Mouse (Mus musculus): ENCODE results near the gene Mbl1. TPM values are rescaled to one million over a fixed set of nuclear protein-coding genes. Genes with fewer than 3 reads are reported as not detected.

The Mbl1 gene
- polyA plus RNA-seq (2014; fragmentation: Illumina TruSeq; extraction: RNeasy Lipid Tissue Mini Kit (QIAGEN cat#74804); ENCODE audit: low read depth, low replicate concordance), result 161 TPM

GRCm38 (mm10) chr14:41151220-41151898 lies at the start of gene Mbl1:
Gene Mbl1 (plus strand): TSS chr14:41151458.

GRCm38 (mm10) chr14:41104853-41105444 lies 46.3 kb upstream of the Mbl1 start, which contains the start of gene Mat1a:
Gene Mat1a (plus strand): TSS chr14:41105035.

GRCm38 (mm10) chr14:41131540-41131939 lies 19.7 kb upstream of the Mbl1 start, which contains the start of gene Sftpa1:
Gene Sftpa1 (plus strand): TSS chr14:41131782.

GRCm38 (mm10) chr14:41185059-41185821 lies 34.0 kb downstream of the Mbl1 start, which contains the start of gene Sftpd:
Gene Sftpd (minus strand): TSS chr14:41185149.

Other genes with a start within 250 kb of the Mbl1 start
- gene Tspan14, start 184.7 kb upstream of the Mbl1 start, polyA plus RNA-seq (2014; fragmentation: Illumina TruSeq; extraction: RNeasy Lipid Tissue Mini Kit (QIAGEN cat#74804); ENCODE audit: low read depth, low replicate concordance), result 7.7 TPM
- 106 TPM for gene Fam213a, start 137.7 kb upstream of the Mbl1 start, polyA plus RNA-seq (2014; fragmentation: Illumina TruSeq; extraction: RNeasy Lipid Tissue Mini Kit (QIAGEN cat#74804); ENCODE audit: low read depth, low replicate concordance)
- gene Dydc2, start 82.2 kb upstream of the Mbl1 start, polyA plus RNA-seq (2014; fragmentation: Illumina TruSeq; extraction: RNeasy Lipid Tissue Mini Kit (QIAGEN cat#74804); ENCODE audit: low read depth, low replicate concordance), result not detected
- gene Dydc1, start 78.5 kb upstream of the Mbl1 start, polyA plus RNA-seq (2014; fragmentation: Illumina TruSeq; extraction: RNeasy Lipid Tissue Mini Kit (QIAGEN cat#74804); ENCODE audit: low read depth, low replicate concordance), result not detected
- gene Mat1a, start 46.4 kb upstream of the Mbl1 start, polyA plus RNA-seq (2014; fragmentation: Illumina TruSeq; extraction: RNeasy Lipid Tissue Mini Kit (QIAGEN cat#74804); ENCODE audit: low read depth, low replicate concordance), result 2,624 TPM
- 0.74 TPM for gene Sftpa1, start 19.7 kb upstream of the Mbl1 start, polyA plus RNA-seq (2014; fragmentation: Illumina TruSeq; extraction: RNeasy Lipid Tissue Mini Kit (QIAGEN cat#74804); ENCODE audit: low read depth, low replicate concordance)
- 0.32 TPM for gene Sftpd, start 33.7 kb downstream of the Mbl1 start, polyA plus RNA-seq (2014; fragmentation: Illumina TruSeq; extraction: RNeasy Lipid Tissue Mini Kit (QIAGEN cat#74804); ENCODE audit: low read depth, low replicate concordance)
- not detected for gene Gm2832, start 127.3 kb downstream of the Mbl1 start, polyA plus RNA-seq (2014; fragmentation: Illumina TruSeq; extraction: RNeasy Lipid Tissue Mini Kit (QIAGEN cat#74804); ENCODE audit: low read depth, low replicate concordance)
- gene Gm5798, start 197.2 kb downstream of the Mbl1 start, polyA plus RNA-seq (2014; fragmentation: Illumina TruSeq; extraction: RNeasy Lipid Tissue Mini Kit (QIAGEN cat#74804); ENCODE audit: low read depth, low replicate concordance), result not detected
- not detected for gene Gm7945, start 234.9 kb downstream of the Mbl1 start, polyA plus RNA-seq (2014; fragmentation: Illumina TruSeq; extraction: RNeasy Lipid Tissue Mini Kit (QIAGEN cat#74804); ENCODE audit: low read depth, low replicate concordance)